Mouse (Mus musculus) liver, embryonic 15.5 days (tissue): ENCODE data around the gene Ism2. TPM values are rescaled to one million over a fixed set of nuclear protein-coding genes. Genes with fewer than 3 reads are reported as not detected.
A peak's percentile ranks its signal among the peaks of the same experiment; 100 is the strongest.
"Not testable (repeated sequence)": the region's sequence is repeated elsewhere in the genome, so short reads cannot be mapped to it uniquely, and the experiment has no call there.

Experiments used
- ATAC-seq: fragments of 200-750 bp; cut with Nextera tagmentation; 2 replicates; pipeline ENCODE4 v1.8.0; 2017; ENCODE audit warnings: moderate number of reproducible peaks, mild to moderate bottlenecking, moderate library complexity; ENCODE audit not compliant: insufficient read depth
- H3K27ac ChIP-seq: fragments of 300-500 bp; sonication (generic); replicated peaks from 2 replicates; pipeline ENCODE4 v1.5.1; 2015; ENCODE audit warnings: mild to moderate bottlenecking, inconsistent platforms
- H3K27me3 ChIP-seq: fragments of 300-500 bp; sonication (generic); 2 replicates; pipeline ENCODE4 v1.6.1; 2015; ENCODE audit warnings: mild to moderate bottlenecking, inconsistent platforms
- H3K36me3 ChIP-seq: fragments of 300-500 bp; sonication (generic); replicated peaks from 2 replicates; pipeline ENCODE4 v1.6.1; 2015; ENCODE audit warnings: moderate library complexity, mild to moderate bottlenecking, inconsistent platforms
- H3K4me1 ChIP-seq: fragments of 300-500 bp; sonication (generic); replicated peaks from 2 replicates; pipeline ENCODE4 v1.6.1; 2015; ENCODE audit warnings: inconsistent platforms
- H3K4me2 ChIP-seq: fragments of 300-500 bp; sonication (generic); 2 replicates; pipeline ENCODE4 v1.6.1; 2015; ENCODE audit warnings: moderate library complexity, mild to moderate bottlenecking, inconsistent platforms
- H3K4me3 ChIP-seq: fragments of 300-500 bp; sonication (generic); replicated peaks from 2 replicates; pipeline ENCODE4 v1.5.1; 2015; ENCODE audit warnings: mild to moderate bottlenecking, inconsistent platforms
- H3K9ac ChIP-seq: fragments of 300-500 bp; sonication (generic); 2 replicates; pipeline ENCODE4 v1.6.1; 2015; ENCODE audit warnings: moderate library complexity, mild to moderate bottlenecking, inconsistent platforms
- H3K9me3 ChIP-seq: fragments of 300-500 bp; sonication (generic); replicated peaks from 2 replicates; pipeline ENCODE4 v1.6.1; 2016; ENCODE audit warnings: inconsistent platforms
- WGBS: fragments of 180-500 bp; shearing (Covaris S2); methylation state at CpG from one replicate; pipeline ENCODE4 v1.1.7; 2015; ENCODE audit warnings: mixed read lengths; ENCODE audit not compliant: insufficient replicate concordance; 5-methylcytosine and 5-hydroxymethylcytosine counted together
- polyA plus RNA-seq: library from polyadenylated mRNA; unstranded; fragments of >200 nt; fragmentation: Nextera tagmentation; extraction: Ambion mirVana; gene quantifications from 2 replicates; pipeline ENCODE4 v1.2.1, GENCODE M21; 2015

Gene Ism2
- polyA plus RNA-seq, 1 experiment from 2014 or later = 0.15 TPM

DNA sequence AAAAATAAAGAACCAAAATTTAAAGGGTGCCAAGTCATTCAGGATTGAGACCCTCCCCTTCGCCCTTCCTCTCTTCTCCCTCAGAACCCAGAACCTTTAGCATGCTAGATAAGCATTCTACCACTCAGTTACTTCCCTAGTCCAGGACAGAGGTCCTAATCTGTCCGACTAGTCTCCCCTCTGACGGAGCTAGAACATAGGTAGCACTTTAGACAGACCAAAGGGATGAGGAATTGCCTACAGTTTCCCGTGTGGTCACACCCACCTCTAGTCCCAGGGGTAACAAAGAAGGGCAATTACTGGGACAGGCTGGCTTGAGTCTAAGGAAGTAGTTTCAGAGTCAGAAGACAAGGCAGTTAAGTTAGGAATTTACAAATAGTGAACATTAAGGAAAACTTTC is 28.5 kb upstream of the Ism2 start:
- no peak overlapping the region for H3K27ac ChIP-seq
- H3K9me3 ChIP-seq = no peaks in the 10 kb centered on the region
- WGBS = 22% methylated on average over 4 of the region's 4 CpGs
- no peak for ATAC-seq
- no peak overlapping the region for H3K9ac ChIP-seq
- peaks cover 6% of the 10 kb centered on the region; the same call in 1 of the 2 replicates for H3K4me1 ChIP-seq
- peaks cover 14% of the 10 kb centered on the region; the same call in 1 of the 2 replicates for H3K36me3 ChIP-seq
- H3K27me3 ChIP-seq = no peaks in the 10 kb centered on the region
- H3K4me3 ChIP-seq = no peak overlapping the region
- no peak overlapping the region for H3K4me2 ChIP-seq

- H3K36me3 ChIP-seq = peaks cover 14% of the 10 kb centered on the region; the same call in 1 of the 2 replicates
- peaks cover 6% of the 10 kb centered on the region; the same call in 1 of the 2 replicates for H3K4me1 ChIP-seq
- H3K27ac ChIP-seq = no peak overlapping the region
- H3K4me2 ChIP-seq = no peak overlapping the region
- H3K9ac ChIP-seq = no peak overlapping the region
- H3K9me3 ChIP-seq = no peaks in the 10 kb centered on the region
- H3K27me3 ChIP-seq = no peaks in the 10 kb centered on the region
- H3K4me3 ChIP-seq = no peak overlapping the region
- no peak for ATAC-seq
- 34% methylated on average over 7 of the region's 7 CpGs for WGBS
These were observed 28.1 kb upstream of the Ism2 start for GRCm38 (mm10) chr12:87327610-87328009.

- peaks cover 14% of the 10 kb centered on the region; the same call in 1 of the 2 replicates for H3K36me3 ChIP-seq
- H3K9ac ChIP-seq = no peak overlapping the region
- WGBS = 68% methylated on average over 3 of the region's 3 CpGs
- H3K4me3 ChIP-seq = no peak overlapping the region
- ATAC-seq = no peak
- peaks cover 6% of the 10 kb centered on the region; the same call in 1 of the 2 replicates for H3K4me1 ChIP-seq
- H3K27me3 ChIP-seq = no peaks in the 10 kb centered on the region
- H3K4me2 ChIP-seq = no peak overlapping the region
- no peak overlapping the region for H3K27ac ChIP-seq
- no peaks in the 10 kb centered on the region for H3K9me3 ChIP-seq
These were observed 25.9 kb upstream of the Ism2 start for GRCm38 (mm10) chr12:87325452-87325851.

- no peaks in the 10 kb centered on the region for H3K9me3 ChIP-seq
- no peak overlapping the region for H3K27ac ChIP-seq
- peaks cover 4% of the 10 kb centered on the region; the same call in 1 of the 2 replicates for H3K36me3 ChIP-seq
- no peak overlapping the region for H3K4me2 ChIP-seq
- no peak for ATAC-seq
- no peak overlapping the region for H3K4me3 ChIP-seq
- no peaks in the 10 kb centered on the region for H3K4me1 ChIP-seq
- H3K27me3 ChIP-seq = no peaks in the 10 kb centered on the region
- 74% methylated on average over 3 of the region's 3 CpGs for WGBS
- H3K9ac ChIP-seq = no peak overlapping the region
These were observed 19.7 kb upstream of the Ism2 start for GRCm38 (mm10) chr12:87319229-87319628.

GRCm38 (mm10) chr12:87317951-87318350 is 18.4 kb upstream of the Ism2 start:
- H3K27me3 ChIP-seq = no peaks in the 10 kb centered on the region
- 71% methylated on average over 1 of the region's 1 CpGs for WGBS
- no peak for ATAC-seq
- H3K4me2 ChIP-seq = no peak overlapping the region
- no peaks in the 10 kb centered on the region for H3K4me1 ChIP-seq
- H3K27ac ChIP-seq = no peak overlapping the region
- H3K4me3 ChIP-seq = no peak overlapping the region
- H3K9me3 ChIP-seq = no peaks in the 10 kb centered on the region
- no peaks in the 10 kb centered on the region for H3K36me3 ChIP-seq
- no peak overlapping the region for H3K9ac ChIP-seq

GRCm38 (mm10) chr12:87313098-87313497 is 13.6 kb upstream of the Ism2 start:
- WGBS = 65% methylated on average over 2 of the region's 2 CpGs
- ATAC-seq = no peak
- Histone ChIP-seq H3K4me3 (no peak overlapping the region), H3K9ac (no peak overlapping the region), H3K4me1 (no peaks in the 10 kb centered on the region), H3K36me3 (peaks cover 21% of the 10 kb centered on the region), H3K4me2 (no peak overlapping the region), H3K9me3 (no peaks in the 10 kb centered on the region), H3K27me3 (no peaks in the 10 kb centered on the region), H3K27ac (no peak overlapping the region)

GRCm38 (mm10) chr12:87306584-87306844 is 7.0 kb upstream of the Ism2 start:
- peaks cover 11% of the 10 kb centered on the region for H3K36me3 ChIP-seq
- WGBS = 74% methylated on average over 4 of the region's 4 CpGs
- not testable (repeated sequence) for H3K27me3 ChIP-seq, ATAC-seq, H3K4me1 ChIP-seq, H3K9me3 ChIP-seq, H3K9ac ChIP-seq, H3K4me3 ChIP-seq, H3K27ac ChIP-seq, H3K4me2 ChIP-seq

GRCm38 (mm10) chr12:87305767-87306583 is 6.5 kb upstream of the Ism2 start:
- ATAC-seq = no peak
- H3K9ac ChIP-seq = no peak overlapping the region

DNA sequence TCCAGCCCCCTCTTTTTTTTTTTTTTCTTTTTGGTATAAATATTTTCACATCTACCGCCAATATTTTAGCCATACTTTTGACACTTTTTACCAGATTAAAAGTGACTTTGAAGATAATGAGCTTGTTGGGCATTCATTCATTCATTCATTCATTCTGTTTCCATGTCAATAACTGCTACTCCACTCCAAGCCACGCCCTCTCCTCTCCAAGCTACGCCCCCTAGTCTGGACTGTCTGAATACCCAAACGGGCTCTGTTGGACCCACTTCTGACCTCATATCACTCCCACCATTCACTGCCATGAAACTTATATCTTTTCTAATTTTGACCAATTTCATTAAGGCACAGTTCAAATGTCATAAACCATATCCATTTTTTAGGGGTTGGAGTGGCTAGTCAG is 1.7 kb upstream of the Ism2 start:
- H3K4me2 ChIP-seq = no peak overlapping the region
- WGBS = 48% methylated on average over 4 of the region's 4 CpGs
- no peak overlapping the region for H3K9ac ChIP-seq
- H3K27me3 ChIP-seq = peaks cover 43% of the 10 kb centered on the region
- ATAC-seq = no peak
- H3K4me3 ChIP-seq = no peak overlapping the region
- no peaks in the 10 kb centered on the region for H3K36me3 ChIP-seq
- H3K4me1 ChIP-seq = peaks cover 18% of the 10 kb centered on the region
- H3K9me3 ChIP-seq = no peaks in the 10 kb centered on the region
- no peak overlapping the region for H3K27ac ChIP-seq

More at GRCm38 (mm10) chr12:87305767-87306583, 6.5 kb upstream of the Ism2 start:
- Histone ChIP-seq H3K4me1 (no peaks in the 10 kb centered on the region), H3K9me3 (no peaks in the 10 kb centered on the region), H3K4me2 (no peak overlapping the region), H3K27me3 (peaks cover 14% of the 10 kb centered on the region), H3K27ac (no peak overlapping the region), H3K36me3 (peaks cover 11% of the 10 kb centered on the region), H3K4me3 (no peak overlapping the region)
- 44% methylated on average over 13 of the region's 13 CpGs for WGBS

DNA sequence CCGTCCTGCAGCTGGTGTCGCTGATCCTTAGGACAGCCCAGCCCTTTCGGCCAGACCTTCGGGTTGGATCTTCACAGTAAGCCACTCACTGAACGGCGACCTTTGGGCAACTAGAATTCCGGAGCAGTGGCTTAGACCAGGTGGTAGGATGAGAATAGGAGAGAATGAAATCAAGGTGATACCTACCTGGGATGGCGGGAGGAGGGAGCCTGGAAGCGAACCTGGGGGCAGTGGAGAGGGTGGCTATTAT is 861 bp upstream of the Ism2 start:
- WGBS = 4% methylated on average over 9 of the region's 9 CpGs
- no peaks in the 10 kb centered on the region for H3K9me3 ChIP-seq
- peaks cover 18% of the 10 kb centered on the region for H3K4me1 ChIP-seq
- peaks cover 43% of the 10 kb centered on the region for H3K27me3 ChIP-seq
- no peaks in the 10 kb centered on the region for H3K36me3 ChIP-seq
- peak overlapping the region; percentile 63 for H3K4me3 ChIP-seq
- peak overlapping the region; percentile 83 for H3K4me2 ChIP-seq
- no peak overlapping the region for H3K27ac ChIP-seq
- H3K9ac ChIP-seq = 0 out of 2 replicates have a peak overlapping the region, but pooled peaks have one; percentile 40
- ATAC-seq = peak; percentile 8; the same call in 1 of the 2 replicates

DNA sequence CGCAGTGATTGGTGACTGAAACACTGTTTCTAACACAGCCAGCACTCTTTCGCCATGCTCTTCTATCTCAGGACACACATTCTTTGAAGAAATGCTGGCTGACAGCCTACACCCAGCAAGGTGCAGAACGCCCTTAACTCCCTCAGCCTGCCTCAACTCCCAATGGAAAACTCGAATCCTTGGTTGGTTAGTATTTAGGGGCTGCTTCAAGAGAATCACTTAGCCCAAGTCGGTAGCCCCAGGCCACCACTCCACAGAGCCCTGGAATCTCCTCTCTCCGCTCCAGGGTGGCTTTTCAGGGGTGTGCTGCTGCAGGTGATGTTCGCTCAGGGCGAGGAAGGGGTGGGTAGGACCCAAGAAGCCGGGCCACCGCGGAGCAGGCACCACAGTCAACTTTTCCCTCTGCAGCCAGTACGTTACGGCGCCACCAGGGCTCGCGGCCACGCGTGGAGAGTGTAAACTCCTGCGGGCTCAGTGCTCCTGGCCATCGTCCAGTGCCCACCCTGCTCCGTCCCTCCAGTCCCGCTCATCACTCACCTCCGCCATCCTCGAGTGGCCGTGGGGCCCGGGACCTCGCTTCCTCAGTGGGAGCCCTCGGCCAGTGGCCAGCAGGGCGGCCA is 358 bp downstream of the Ism2 start:
- peaks cover 43% of the 10 kb centered on the region for H3K27me3 ChIP-seq
- H3K4me2 ChIP-seq = peak overlapping the region; percentile 83
- no peaks in the 10 kb centered on the region for H3K9me3 ChIP-seq
- ATAC-seq = no peak
- peaks cover 18% of the 10 kb centered on the region for H3K4me1 ChIP-seq
- no peaks in the 10 kb centered on the region for H3K36me3 ChIP-seq
- 11% methylated on average over 29 of the region's 29 CpGs for WGBS
- peak overlapping the region; percentile 40; the same call in 1 of the 2 replicates for H3K9ac ChIP-seq
- H3K4me3 ChIP-seq = peak overlapping the region; percentile 63
- no peak overlapping the region for H3K27ac ChIP-seq
